Mouse (Mus musculus) embryo, embryonic 10 days (tissue): ENCODE results near the gene Mup1.
"Not testable (repeated sequence)": the region's sequence is repeated elsewhere in the genome, so short reads cannot be mapped to it uniquely, and the experiment has no call there.

Experiments used
- DNase-seq: peaks from one replicate; pipeline ENCODE4 v3.0.0-alpha.2; 2015; ENCODE audit warnings: low spot score

Gene Mup1

GRCm38 (mm10) chr4:60501860-60502259 is at the start of gene Mup1:
Gene Mup1, minus strand, starts transcription at chr4:60501960.
- DNase-seq: not testable (repeated sequence)
